Mouse (Mus musculus) heart, postnatal 14 days (tissue): ENCODE data around the gene Draxin. TPM values are rescaled to one million over a fixed set of nuclear protein-coding genes. Genes with fewer than 3 reads are reported as not detected.
"Not testable (repeated sequence)": the region's sequence is repeated elsewhere in the genome, so short reads cannot be mapped to it uniquely, and the experiment has no call there.

Experiments used
- DNase-seq, 2 experiments: peaks; one replicate each; pipeline ENCODE4 v3.0.0; 2021 to 2022
- intact Hi-C: fragments of 180-260 bp; cut with DNase I; formaldehyde crosslinking; loops from one replicate; pipeline ENCODE4 v1.15.1; 2025
- long read RNA-seq, 2 experiments: library from polyadenylated mRNA; stranded (forward); transcript quantifications; one replicate each; pipeline ENCODE4 v2.0.0; 2021
- total RNA-seq, 2 experiments: library from RNA; stranded (reverse); gene quantifications; 2 replicates each; pipeline ENCODE4 v1.2.3; 2021

The Draxin gene
- under 1 TPM; 0.05 to 0.07 TPM for total RNA-seq
- long read RNA-seq, experiment 1, result 0 reads
- long read RNA-seq, experiment 2, result 0 reads

DNA sequence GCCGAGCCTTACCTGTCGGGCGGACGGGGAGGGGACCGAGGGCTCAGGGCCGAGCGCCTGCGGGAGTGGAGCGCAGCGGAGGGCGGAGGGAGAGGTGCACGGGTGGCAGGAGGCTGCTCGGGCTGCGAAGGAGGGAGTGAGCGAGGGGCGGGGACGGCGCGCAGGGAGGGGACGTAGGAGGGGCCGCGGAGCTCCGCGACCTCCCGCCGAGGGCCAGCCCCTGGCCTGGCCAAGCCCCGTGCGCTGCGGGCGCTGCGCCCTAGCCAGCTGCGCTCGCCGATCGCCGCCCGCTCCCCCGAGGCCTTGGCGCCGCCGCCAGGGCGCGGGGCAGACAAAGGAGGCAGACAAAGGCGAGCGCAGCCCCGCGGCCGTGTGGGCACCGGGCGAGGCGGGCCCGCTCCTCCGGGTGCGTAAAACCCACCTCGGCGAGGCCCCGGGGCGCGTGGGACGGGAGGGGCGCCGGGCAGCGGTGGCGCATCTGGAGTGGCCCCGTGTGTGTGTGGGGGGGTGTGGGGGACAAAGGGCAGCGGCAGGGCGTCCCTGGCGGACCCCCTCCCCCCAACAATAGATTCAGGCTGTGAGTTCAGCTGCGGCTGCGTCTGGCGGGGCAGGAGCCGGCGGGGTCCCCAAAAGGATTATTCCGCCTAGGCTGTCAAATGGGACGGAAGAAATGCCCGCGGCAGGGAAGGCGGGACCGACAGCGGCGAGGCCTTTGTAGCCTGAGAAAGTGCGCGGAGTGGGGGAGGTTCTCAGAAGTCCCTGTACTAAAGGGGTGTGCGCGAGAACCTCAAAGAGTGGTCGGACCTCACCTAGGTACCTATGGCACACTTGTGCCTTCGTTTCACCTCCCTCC lies at the start of gene Draxin:
Gene Draxin (minus strand): TSS at position 138 of the 853 bp plus-strand sequence.
- DNase-seq, result peak in 1 of 2 experiments; percentile 13
- intact Hi-C loops, result no loop called here

DNA sequence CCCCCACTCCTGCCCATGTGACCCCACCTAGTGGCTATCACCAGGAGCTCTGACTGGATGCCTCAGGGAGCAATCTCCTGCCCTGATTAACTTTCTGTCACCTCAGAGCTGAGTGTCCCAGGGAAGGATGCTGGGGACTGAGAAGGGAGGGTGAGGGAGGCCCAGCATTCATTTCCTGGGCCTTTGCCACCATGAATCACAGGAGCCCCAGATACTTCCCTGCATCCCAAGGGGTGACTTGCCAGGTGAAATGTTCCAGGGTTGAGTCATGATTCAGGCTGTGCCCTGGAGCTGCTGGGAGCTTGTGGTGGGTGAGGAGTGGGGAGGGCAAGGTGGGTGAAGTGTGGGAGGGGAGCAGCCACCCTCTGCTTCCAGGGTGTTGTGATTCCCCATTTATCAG lies 47.2 kb upstream of the Draxin start:
- intact Hi-C loops, result no loop called here
- DNase-seq, result no peak

DNA sequence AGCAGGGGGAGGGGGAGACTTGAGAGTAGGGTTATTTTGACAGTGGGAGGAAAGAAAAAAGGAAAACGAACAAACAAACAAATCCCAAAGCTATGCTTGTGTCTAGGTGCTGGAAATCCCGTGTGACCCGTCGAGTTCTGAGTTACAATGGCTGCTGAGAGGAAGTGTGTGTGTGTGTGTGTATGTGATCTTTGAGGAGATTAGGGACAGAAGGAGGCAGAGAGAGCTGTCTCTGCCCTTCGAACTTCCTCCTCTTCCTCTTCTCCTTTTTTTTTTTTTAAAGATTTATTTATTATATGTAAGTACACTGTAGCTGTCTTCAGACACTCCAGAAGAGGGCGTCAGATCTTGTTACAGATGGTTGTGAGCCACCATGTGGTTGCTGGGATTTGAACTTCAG lies 46.1 kb upstream of the Draxin start:
- intact Hi-C loops, DNase-seq: not testable (repeated sequence)

DNA sequence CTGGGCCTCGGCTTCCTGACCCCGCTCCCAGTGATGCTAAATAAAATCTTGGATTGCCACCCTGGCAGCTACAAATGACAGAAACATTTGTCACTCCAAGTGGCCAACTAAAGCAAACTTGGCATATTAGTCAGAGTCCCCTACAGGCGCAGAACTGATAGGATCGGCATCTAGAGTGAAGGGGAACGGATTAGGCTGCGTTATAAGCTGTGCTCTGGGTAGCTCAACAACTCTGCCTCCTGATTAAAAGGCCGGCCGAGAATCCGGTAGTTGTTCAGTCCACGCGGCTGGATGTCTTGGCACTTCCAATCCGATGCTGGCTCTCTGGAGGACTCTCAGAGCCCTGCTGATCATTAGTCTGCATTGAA lies 44.0 kb upstream of the Draxin start:
- DNase-seq, result no peak
- intact Hi-C loops, result no loop called here

DNA sequence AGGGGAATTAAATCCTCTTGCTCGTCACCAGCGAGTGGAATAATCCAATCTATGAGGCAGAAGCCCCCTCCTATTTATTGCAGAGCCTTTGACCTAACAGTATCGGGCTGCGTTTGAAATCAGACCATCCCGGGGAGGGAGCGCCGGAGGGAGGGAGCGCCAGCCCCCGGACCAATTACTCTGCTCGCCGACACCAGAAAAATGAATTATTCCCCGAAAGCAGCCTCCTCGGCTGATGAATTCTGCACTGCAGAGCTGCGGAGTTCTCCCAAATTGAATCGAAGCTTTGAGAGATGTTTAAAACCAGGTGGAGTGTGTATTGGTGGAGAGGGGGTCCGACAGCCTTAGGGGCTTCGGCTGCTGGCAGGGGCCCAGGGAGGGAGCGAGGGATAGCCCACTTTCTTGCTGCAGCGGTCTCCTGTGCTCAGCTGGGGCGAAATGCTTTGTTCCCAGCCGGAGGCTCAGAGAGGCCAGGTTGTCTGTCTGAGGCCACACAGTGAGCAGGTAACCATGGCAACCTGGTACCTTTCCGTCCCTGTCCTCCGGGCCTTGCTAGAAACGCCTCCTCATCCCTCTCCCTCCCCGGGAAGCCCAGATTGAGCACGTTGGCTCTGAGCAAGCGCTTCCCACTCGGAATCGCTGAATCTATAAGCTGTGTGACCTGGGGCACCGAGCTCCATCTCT lies 43.5 kb upstream of the Draxin start:
- DNase-seq, result no peak
- intact Hi-C loops, result no loop called here

DNA sequence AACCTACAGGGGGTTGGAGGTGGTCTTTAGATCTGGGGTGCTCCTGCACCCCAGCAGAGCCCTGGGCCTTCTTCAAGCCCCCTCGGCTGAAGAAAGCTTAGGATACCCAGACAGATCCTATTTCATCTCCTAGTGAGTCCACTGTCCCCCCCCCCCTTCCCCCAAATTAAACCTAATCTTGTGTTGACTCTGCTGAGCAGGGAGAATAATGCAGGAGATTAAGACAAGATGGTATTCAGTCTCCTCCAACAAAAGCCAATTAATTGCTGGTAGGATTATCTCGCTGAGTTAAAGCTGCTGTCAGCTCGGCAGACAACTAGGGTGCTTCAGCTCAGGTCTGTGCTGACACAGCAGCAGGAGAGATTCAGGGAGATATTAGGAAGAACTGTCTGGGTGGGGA lies 40.8 kb upstream of the Draxin start:
- DNase-seq, result no peak
- intact Hi-C loops, result no loop called here

DNA sequence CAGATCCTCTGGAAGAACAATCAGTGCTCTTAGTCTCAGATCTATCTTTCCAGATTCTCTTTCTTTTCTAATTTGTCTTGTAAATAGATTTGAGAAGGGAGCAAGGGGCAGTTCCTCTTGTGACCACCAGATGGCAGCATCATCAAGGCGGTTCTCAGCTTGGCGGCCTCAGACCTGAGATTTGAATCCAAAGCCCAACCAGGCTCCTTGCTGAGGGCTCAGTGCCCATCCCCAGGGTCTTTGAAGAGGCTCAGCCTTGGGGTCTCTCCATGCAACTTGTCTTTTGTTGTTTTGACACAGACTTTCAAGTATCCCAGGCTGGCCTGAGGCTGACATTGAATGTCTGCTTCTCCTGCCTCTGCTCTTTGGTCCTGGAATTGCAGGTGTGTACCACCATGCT lies 40.3 kb upstream of the Draxin start:
- peak; percentile 52 to 71 for DNase-seq
- intact Hi-C loops, result loop anchor here (1.0 kb wide), 1 partner anchor 258 kb away; no protein-coding TSS in a partner anchor

DNA sequence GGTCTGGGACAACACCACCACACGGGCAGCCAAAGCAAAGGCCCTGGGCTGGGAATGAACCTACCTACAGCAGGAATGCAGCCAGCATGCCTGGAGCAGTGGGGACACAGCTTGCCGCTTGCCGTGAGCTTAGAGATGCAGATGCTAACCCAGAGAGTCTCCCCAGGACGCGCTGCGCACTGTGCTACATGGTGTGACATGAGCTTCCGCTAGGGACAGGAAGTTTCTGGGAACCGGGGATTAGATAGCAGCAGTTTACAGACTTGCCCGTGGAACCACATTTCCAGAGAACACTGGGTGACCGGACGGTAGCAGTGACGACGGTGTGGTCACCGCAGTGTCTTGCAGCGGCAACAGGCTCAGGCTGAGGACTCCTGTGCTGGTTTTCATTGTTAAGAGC lies 39.1 kb upstream of the Draxin start:
- intact Hi-C loops, result loop anchor here (5.0 kb wide), 1 partner anchor 438 kb away; no protein-coding TSS in a partner anchor

DNA sequence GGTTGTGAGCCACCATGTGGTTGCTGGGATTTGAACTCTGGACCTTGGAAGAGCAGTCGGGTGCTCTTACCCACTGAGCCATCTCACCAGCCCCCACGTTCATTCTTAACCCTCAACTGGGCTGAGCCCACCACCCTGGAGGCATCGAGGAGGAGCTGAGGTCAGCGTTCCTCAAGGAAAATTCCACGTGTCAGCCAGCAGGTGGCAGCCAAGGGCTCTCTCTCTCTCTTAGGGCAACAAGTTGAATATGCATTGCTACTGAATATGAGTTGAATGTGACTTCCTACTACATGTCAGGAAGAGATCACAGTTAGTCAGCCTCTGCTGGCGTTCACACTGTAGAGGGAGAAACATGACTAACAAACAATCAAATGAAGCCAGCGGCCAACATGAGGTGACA lies 37.8 kb upstream of the Draxin start:
- peak; percentile 67 to 75 for DNase-seq
- intact Hi-C loops, result loop anchor here (5.0 kb wide), 1 partner anchor 439 kb away; no protein-coding TSS in a partner anchor

More for the DNA sequence above, 39.1 kb upstream of the Draxin start:
- no peak for DNase-seq

DNA sequence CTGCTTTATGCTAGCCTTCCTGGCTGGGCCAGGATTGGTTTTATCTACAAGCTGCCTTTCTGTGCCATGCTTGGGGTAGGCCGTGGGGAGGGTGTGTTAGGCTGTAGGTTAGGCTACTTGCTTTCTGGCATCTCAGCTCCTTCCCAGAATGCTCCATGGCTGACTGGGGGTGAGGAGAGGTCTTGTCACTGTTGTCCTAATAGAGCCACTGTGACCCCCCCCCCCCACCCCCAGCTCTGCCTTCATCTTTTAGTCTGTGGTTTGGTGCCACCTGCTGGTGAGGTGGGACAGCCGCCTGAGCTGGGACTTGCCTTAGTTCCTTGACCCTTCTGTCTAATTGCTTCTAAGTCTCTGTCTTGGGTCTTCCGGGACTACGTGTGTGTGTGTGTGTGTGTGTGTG lies 36.5 kb upstream of the Draxin start:
- intact Hi-C loops, result loop anchor here (1.0 to 5.0 kb wide), 2 partner anchors 53 to 440 kb away; no protein-coding TSS in a partner anchor
- DNase-seq, result peak; percentile 72 to 82

DNA sequence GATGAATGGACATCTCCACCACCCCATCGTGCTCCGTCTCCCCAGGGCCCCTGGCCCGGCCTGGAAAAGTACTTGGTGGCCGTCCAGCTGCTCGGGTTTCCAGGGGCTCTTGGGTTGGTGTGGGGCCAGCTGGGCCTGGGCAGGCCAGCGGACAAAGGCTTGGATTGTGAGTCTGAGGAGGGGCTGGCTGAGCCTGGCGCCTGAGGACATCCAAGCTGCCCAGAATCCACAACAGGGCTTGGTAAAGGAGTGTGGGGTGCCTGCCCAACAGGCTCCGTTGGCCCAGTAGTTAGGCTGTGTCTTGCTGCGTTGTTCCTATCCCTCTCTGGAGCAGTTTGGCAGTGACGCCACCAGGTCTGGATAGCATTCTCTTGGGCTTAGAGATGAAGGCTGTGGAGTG lies 35.9 kb upstream of the Draxin start:
- no peak for DNase-seq
- intact Hi-C loops, result loop anchor here (5.0 kb wide), 1 partner anchor 441 kb away; no protein-coding TSS in a partner anchor

DNA sequence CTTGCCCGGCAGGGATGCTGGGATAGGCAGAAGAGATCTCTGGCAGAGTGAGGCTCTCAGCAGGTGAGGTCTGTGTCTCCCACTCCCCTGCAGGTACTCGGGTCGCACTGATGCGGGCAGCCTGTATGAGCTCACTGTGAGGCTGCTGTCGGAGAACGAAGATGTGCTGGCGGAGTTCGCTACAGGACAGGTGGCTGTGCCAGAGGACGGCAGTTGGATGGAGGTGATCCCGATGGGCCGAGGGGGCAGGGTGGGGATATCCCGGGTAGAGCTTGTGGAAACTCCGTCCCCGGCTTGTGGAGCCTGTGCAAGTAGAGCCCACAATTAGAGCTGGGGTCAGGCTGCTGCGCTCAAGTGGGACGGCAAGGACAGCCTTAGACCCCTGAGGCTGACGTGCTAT lies 35.1 kb upstream of the Draxin start:
- intact Hi-C loops, result loop anchor here (5.0 kb wide), 1 partner anchor 442 kb away; no protein-coding TSS in a partner anchor
- no peak for DNase-seq

DNA sequence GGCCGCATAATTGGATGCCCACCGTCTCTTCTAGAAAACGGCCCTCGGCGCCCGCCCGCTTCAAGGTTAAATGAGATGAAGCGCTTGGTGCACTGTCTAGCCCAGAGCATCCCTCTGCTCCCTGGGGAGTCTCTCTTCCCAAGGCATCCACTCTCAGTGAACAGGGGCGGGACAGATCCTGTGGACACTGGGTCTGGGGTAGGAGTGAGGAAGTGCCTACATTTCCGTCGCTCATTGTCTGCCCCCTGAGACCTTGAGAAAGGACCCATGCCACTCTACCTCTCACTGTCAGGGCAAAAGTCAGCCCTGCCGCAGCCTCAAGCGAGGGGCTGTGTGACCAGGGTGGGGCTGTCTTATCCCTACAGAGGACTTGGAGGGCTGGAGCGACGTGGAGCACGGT lies 34.0 kb upstream of the Draxin start:
- intact Hi-C loops, result no loop called here
- DNase-seq, result no peak

DNA sequence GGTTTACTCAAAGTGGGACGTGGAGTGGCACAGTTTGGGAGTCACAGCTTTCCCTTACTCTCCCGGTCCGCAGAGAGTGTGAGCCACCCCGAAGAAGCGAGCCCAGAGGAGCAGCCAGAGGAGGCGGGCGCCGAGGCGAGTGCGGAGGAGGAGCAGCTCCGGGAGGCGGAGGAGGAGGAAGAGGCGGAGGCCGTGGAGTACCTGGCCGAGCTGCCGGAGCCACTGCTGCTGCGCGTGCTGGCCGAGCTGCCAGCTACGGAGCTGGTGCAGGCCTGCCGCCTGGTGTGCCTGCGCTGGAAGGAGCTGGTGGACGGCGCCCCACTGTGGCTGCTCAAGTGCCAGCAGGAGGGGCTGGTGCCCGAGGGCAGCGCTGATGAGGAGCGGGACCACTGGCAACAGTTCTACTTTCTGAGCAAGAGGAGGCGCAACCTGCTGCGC lies 33.5 kb upstream of the Draxin start:
- DNase-seq, result peak; percentile 70 to 75
- intact Hi-C loops, result no loop called here

DNA sequence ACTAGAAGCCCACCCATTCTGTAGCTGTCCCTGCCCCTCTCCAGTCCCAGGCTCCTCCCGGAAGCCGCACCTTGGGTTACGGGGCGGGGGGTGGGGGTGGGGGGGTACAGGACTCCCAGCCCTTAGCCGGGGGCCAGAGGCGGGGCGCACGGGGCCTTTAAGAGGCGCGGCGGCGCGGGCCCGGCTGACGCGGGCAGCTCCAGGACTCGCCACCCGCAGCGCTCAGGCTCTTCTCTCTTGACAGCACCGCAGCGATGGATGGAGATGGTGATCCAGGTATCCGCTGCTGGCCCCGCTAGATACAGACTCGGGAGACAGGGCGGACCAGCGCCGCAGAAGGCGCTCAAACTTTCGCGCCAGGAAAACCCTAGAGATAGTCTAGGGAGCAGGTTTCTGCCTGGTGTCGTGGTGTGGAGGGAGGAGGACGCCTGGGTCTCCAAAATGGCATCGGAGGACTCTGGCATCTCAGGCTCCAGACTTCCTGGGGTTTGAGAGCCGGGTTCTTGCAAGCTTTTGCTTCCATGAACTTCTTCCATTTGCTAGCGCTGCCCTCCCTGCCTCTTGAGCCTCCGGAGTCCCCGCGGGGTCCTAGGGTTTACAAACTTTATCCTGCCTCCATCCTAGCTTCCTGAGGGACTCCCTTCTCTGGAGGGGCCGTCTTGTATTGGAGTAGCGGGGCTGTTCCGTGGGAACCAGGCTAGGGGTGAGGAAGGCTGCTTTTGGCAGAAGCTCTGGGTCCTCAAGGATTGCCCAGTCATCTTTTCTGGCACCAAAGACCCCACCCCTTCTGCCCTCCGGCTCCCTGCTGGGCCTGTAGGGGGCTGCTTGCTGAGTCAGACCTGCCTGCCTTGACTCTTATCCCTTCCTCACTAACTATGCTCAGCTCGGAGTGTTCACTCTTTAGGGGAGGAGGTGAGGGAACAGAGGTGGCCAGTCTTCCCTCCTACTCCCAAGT lies 30.2 kb upstream of the Draxin start, which contains the start of the genes Fbxo44 and Fbxo2:
Gene Fbxo44 (minus strand): TSS at position 47 of the 955 bp plus-strand sequence.
Gene Fbxo2 (plus strand): TSS at position 186 of the 955 bp plus-strand sequence.
- DNase-seq, result no peak
- intact Hi-C loops, result no loop called here

DNA sequence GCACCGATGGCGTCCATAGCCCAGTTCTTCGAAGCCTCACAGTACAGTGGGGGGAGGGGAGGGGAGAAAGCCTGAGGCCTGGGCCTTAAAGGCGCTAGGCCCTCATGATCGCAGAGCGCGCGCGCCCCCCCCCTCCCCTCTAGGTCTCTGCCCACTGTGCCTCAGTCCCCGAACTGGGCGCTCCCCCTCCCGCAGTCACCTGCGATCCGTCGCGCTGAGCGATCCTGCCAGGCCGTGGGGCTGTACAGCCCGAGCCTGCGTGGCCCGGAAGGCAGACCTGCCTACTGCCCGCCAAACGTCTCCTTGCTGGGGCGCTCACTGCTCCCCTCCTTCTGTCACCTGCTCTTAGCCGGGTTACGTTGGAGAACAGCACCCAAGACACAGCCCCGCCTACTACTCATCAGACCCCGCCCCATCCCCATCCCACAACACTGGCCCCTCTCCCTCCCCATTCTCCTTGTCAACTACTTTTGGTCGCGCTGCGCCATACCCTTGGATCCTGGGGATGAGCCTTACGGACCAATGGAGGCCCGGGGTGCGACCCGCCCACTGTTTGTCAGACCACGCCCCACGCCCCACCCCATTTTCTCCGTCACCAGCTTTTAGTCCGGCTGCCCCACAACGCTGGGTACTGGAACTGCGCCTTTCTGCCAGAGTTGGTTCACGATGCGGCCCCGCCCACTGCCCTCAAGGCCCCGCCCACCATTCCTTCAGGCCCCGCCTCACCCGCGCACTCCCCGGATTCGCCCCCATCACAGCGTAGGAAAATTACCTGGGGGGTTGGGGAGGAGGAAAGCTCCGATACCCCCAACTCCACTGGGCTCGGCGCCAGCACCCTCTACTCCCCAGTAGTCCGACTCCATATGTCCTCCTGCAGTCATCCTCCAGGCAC lies 29.3 kb upstream of the Draxin start:
- peak; percentile 80 to 84 for DNase-seq
- intact Hi-C loops, result no loop called here

DNA sequence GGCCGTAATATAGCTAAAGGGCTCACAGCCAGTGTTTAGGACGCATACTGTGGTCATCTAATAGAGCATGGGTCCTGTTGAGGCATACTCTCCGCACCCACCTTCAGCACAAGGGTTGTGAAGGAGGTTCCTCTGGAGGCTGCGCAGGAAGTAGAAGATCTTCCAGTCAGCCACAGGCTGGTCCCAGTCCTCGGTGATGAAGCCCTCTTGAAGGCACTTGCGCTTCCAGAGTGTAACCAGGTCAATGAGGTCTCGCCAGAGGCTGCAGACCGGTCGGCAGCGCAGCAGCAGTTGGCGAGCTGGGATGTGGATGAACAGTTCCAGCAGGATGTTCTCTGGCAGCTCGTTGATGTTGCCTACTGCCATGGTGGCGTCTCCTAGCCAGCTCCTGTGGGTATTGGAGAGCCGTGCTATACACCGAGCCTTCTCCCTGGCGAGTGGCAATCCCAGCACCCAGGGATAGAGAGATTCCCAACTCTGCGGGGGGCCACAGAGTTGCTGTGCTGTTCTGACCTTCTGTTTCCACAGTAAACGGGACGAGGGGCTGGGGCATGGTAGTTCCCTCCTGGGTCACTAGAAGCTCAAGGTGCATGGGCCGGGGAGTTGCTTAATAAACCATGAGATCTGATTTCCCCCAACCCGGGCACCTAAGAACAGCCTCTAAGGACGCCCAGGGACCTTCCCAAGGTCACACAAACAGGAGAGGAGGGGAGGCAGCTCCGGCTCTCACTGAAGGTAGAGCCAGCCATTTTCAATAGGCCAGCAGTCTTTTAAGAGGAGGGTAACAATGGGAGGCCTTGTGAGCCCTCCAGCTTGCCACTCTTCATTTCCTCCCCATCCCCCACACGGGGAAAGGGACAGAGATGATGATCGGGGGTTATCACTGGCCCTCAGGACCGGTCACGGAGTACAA lies 28.2 kb upstream of the Draxin start:
- intact Hi-C loops, result no loop called here
- no peak for DNase-seq

DNA sequence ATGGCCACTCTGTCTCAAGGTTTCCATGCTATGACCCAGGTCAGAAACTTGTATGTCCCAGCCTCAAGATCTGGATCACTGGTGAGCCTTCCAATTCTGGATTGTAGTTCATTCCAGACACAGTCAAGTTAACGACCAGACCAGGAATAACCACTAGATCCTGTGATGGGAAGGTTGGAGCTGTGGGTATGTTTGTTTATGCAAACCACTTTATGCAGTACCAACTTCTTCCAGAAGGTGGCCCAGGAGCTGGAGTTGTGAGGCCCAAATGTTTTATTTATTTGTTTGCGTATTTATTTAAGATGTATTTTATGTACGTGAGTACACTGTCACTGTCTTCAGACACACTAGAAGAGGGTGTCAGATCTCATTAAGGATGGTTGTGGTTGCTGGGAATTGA lies 24.5 kb upstream of the Draxin start:
- intact Hi-C loops, result no loop called here
- peak in 1 of 2 experiments; percentile 57 for DNase-seq
